Mouse (Mus musculus): ENCODE data around the gene Shisal1. TPM values are rescaled to one million over a fixed set of nuclear protein-coding genes. Genes with fewer than 3 reads are reported as not detected.

Gene Shisal1
- total and polyA plus RNA-seq, 3 experiments, result not detected

DNA sequence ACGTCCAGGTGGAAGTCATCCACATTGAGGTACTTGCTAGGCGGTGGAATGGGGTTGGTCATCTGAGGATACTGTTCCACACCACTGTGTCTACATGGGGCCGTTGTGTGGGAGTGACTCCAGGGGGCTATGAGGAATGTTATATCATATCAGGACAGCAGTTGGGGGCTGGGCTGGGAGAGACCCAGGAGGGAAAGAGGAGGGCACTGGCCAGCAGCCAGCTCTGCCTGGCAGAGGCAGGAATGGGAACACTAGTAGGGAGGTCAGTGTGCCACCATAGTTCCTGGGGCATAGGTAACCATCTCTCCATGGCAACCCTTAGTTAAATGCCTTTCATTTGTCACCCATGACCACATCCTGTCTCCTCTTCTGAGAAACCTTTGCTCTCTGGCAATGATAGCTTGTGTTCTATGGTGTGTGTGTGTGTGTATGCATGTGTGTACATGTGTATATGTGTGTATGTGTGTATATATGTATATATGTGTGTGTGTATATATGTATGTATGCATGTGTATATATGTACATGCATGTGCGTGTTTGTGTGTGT lies 115.8 kb downstream of the Shisal1 start:
- H3K9ac ChIP-seq (ENCODE audit: control insufficient read depth, low read depth, low read length, poor library complexity, severe bottlenecking), result no peak overlapping the region
- peaks cover 5% of the 10 kb centered on the region for H3K79me2 ChIP-seq (ENCODE audit: control insufficient read depth, insufficient read depth, low read length, poor library complexity)
- no peaks in the 10 kb centered on the region for H3K27me3 ChIP-seq (ENCODE audit: control insufficient read depth in 1 of 2, insufficient read depth in 2 of 2, low read length in 2 of 2)
- no peak for TF ChIP-seq NRF1 (IDR thresholded peaks at IDR 0.05; ENCODE audit: insufficient read depth, low read depth, low read length, poor library complexity, severe bottlenecking)
- no peak for TF ChIP-seq MXI1 (IDR thresholded peaks at IDR 0.05; ENCODE audit: low read depth, low read length)
- no peak for TF ChIP-seq ZC3H11A (IDR thresholded peaks at IDR 0.05; ENCODE audit: low read depth, low read length)
- no peak for TF ChIP-seq ZNF384 (IDR thresholded peaks at IDR 0.05; ENCODE audit: low read depth, low read length)
- no peak for TF ChIP-seq GATA1 (IDR thresholded peaks at IDR 0.05; ENCODE audit: low read depth, low read length)
- TF ChIP-seq RAD21 (IDR thresholded peaks at IDR 0.05; ENCODE audit: low read depth, low read length), result no peak
- no peak for TF ChIP-seq UBTF (IDR thresholded peaks at IDR 0.05; ENCODE audit: borderline replicate concordance, insufficient read depth, low read depth, low read length)
- no peak for TF ChIP-seq ETS1 (IDR thresholded peaks at IDR 0.05; ENCODE audit: low read depth, low read length)
- no peak for TF ChIP-seq MYB (IDR thresholded peaks at IDR 0.05; ENCODE audit: low read depth, low read length)
- TF ChIP-seq SMC3 (IDR thresholded peaks at IDR 0.05; ENCODE audit: low read depth, low read length), result no peak
- TF ChIP-seq KAT2A (conservative IDR thresholded peaks at IDR 0.05; ENCODE audit: low read depth, low read length), result no peak
- no peak for TF ChIP-seq ZKSCAN1 (IDR thresholded peaks at IDR 0.05; ENCODE audit: low read depth, low read length)
- TF ChIP-seq MAFK (IDR thresholded peaks at IDR 0.05; ENCODE audit: borderline replicate concordance, low read depth, low read length), result no peak
- no peak for TF ChIP-seq MYC (IDR thresholded peaks at IDR 0.05; ENCODE audit: low read depth, low read length)
- TF ChIP-seq ELF1 (IDR thresholded peaks at IDR 0.05; ENCODE audit: low read depth, low read length), result no peak
- TF ChIP-seq TCF12 (IDR thresholded peaks at IDR 0.05; ENCODE audit: low read depth, low read length), result no peak
- TF ChIP-seq MEF2A (IDR thresholded peaks at IDR 0.05; ENCODE audit: extremely low read depth, insufficient replicate concordance, low read depth, low read length, poor library complexity, severe bottlenecking), result no peak
- TF ChIP-seq CHD1 (IDR thresholded peaks at IDR 0.05; ENCODE audit: low read depth, low read length), result no peak
- no peak for TF ChIP-seq RCOR1 (IDR thresholded peaks at IDR 0.05; ENCODE audit: low read depth, low read length)
- peaks cover 14 to 16% of the 10 kb centered on the region in 2 experiments; a peak in 3 of 4 replicates for H3K36me3 ChIP-seq (ENCODE audit: control insufficient read depth in 1 of 2, insufficient read depth in 2 of 2, low read length in 2 of 2)
- DNase-seq (ENCODE audit: low read depth, low spot score), result no peak
- no peak overlapping the region for H3K27ac ChIP-seq (ENCODE audit: control insufficient read depth, low read depth, low read length)
- H3K4me1 ChIP-seq (ENCODE audit: control insufficient read depth in 1 of 2, insufficient read depth in 2 of 2, low read length in 2 of 2), result peaks cover 2 to 14% of the 10 kb centered on the region in 2 experiments
- no peak overlapping the region for H3K4me3 ChIP-seq (ENCODE audit: control insufficient read depth in 1 of 2, insufficient read depth in 1 of 2, low read depth in 2 of 2, low read length in 2 of 2)
- no peaks in the 10 kb centered on the region for H3K9me3 ChIP-seq (replicated peaks; ENCODE audit: insufficient read depth, low read length)

DNA sequence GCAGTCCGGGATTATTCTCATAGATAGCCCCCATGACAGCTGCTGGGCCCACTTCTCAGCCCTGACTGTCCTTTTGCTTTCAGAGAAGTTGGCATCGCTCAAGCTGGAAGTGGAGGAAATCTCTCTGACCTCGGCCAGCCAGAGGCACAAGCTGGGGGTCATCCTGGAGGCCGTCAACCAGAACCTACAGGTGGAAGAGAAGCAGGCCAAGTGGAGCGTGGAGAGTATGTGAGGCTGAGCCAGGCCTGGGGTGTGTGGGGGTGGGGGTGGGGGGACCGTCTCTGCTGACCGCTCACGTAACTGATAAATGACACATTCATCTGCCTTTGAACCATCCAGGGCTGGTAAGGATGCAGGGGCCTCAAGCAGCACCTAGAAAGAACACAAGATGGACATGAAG lies 117.0 kb downstream of the Shisal1 start:
- TF ChIP-seq NRF1 (IDR thresholded peaks at IDR 0.05; ENCODE audit: insufficient read depth, low read depth, low read length, poor library complexity, severe bottlenecking), result no peak
- no peak for TF ChIP-seq GATA1 (IDR thresholded peaks at IDR 0.05; ENCODE audit: low read depth, low read length)
- TF ChIP-seq POLR2AphosphoS2 (IDR thresholded peaks at IDR 0.05; ENCODE audit: low read length), result no peak
- no peak for TF ChIP-seq POLR2AphosphoS5 (IDR thresholded peaks at IDR 0.05; ENCODE audit: borderline replicate concordance, low read depth, low read length)
- H3K9ac ChIP-seq (ENCODE audit: control insufficient read depth, low read depth, low read length, poor library complexity, severe bottlenecking), result no peak overlapping the region
- DNase-seq (ENCODE audit: low read depth, low spot score), result no peak
- no peaks in the 10 kb centered on the region for H3K27me3 ChIP-seq (ENCODE audit: control insufficient read depth in 1 of 2, insufficient read depth in 2 of 2, low read length in 2 of 2)
- peaks cover 17% of the 10 kb centered on the region for H3K79me2 ChIP-seq (ENCODE audit: control insufficient read depth, insufficient read depth, low read length, poor library complexity)
- H3K36me3 ChIP-seq (ENCODE audit: control insufficient read depth in 1 of 2, insufficient read depth in 2 of 2, low read length in 2 of 2), result peaks cover 8 to 14% of the 10 kb centered on the region in 2 experiments; a peak in 3 of 4 replicates
- no peak overlapping the region for H3K4me3 ChIP-seq (ENCODE audit: control insufficient read depth in 1 of 2, insufficient read depth in 1 of 2, low read depth in 2 of 2, low read length in 2 of 2)
- H3K27ac ChIP-seq (ENCODE audit: control insufficient read depth, low read depth, low read length), result no peak overlapping the region
- H3K9me3 ChIP-seq (replicated peaks; ENCODE audit: insufficient read depth, low read length), result no peaks in the 10 kb centered on the region
- H3K4me1 ChIP-seq (ENCODE audit: control insufficient read depth in 1 of 2, insufficient read depth in 2 of 2, low read length in 2 of 2), result peaks cover 2 to 9% of the 10 kb centered on the region in 2 experiments; a peak in 3 of 4 replicates
